Mouse (Mus musculus) Muller cell, postnatal 12 days (primary cell): ENCODE data around the gene Tbck.

Source experiments
- DNase-seq: peaks from one replicate; pipeline ENCODE4 v3.0.0-alpha.2; 2015; ENCODE audit errors: inconsistent ontology term

Gene Tbck

DNA sequence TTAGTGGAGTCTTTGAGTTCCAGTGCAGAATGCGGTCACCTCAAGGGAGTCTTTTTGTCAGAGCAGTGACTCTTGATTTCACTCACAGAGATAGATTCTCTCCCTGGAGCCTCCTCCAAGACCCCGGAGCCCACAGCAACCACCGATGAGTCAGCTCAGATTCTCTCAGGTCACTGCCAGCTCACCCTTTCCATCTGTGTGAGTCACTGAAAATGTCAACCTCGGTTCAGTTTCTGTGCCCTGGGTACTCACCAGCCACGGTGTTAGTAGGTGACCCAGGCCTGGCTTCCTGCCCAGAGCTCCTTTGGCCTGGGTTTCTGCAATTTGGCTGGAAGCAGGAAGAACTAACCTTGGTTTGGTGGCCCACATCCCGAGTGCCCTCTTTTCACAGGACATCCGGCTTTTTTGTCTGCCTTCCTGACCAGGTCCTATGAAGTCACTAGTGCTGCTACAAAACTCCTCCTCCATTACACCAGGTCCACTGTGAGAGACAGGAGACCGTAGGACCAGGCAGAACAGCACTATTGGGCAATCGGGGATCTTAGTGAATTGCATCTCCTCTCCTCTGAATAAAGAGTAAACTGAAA is 187.5 kb downstream of the Tbck start:
- DNase-seq, result peak; percentile 96

DNA sequence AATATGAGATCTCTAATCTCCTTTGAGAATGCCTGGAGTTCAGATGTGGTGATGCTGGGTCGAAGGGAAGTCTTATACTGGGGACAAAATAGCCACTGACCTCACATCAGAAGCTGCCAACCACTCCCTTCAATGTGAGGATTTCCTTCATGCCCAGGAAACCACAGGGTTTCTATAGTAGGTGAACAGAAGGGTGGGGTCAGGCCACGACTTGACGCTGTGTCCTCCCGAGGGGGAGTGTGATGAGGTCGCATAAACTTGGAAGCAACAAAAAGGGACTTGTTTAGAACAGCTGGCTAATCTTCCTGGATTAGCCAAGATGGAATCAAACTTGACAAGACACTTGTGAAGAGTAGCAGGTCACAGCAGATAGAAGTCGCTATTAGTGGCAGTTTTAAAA is 189.3 kb downstream of the Tbck start:
- no peak for DNase-seq

DNA sequence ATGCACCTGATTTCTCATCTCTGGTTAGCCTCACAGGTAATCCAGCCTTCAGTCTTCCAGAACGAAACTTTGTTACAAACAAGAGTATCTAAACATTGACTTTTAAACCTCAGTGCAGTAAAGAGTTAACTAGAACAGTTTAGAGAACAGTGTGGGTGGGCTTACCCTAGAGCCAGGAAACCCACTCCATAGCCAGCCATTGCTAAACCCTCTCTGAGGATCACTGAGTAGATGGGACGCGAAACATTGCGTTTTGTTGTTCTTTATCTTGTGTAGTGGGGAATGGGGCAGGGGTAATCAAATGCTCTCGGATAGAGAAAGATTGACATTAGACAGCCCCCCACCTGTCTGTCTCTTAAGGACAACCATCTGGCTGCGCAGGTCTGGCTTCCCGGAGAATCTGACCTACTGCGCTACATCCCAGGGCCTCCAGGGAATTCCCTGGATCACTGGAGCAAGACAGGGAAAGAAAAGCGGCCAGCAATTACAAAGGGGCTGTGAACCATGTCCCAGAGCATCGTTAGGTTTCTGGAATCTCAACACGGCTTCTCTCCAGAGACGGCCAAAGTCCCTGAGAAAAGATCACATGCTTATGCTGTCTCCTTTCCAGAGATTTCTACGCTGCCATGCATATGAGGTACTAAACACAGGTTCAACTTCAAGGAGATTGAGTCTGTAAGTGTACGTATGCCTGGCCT is 192.2 kb downstream of the Tbck start:
- DNase-seq, result no peak

DNA sequence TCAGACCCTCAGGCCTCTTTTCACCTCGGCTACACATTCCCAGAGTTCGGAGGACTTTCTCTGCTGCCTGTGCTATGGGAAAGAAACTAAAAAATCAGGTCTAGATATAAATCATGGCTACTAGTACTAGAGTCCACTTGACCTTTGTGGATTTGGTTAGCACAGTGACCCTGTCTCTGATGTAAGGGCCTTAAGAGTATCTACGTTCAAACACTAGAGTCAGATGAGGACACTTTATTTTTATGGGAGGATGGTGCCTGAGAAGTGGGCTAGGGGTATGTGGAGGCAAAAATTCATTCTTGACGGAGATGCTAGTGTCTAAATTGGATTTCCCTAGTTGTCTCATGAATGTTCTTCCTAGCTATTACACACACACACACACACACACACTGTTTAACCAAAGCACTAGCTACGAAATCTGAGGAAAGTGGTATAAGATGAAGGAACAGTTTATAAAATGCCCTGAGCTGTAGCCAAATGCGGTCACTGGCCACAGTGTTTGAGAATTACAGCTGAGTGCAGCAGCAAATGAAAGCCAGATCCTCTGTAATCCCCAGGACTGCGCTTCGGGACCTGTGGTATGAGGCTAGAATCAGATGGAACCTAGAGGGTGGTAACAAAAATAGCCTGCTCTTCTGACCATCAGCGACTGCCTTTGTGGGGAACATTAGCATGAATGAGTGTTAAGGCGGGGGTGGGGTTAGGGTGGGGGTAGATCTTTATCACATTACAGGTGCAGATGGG is 193.2 kb downstream of the Tbck start:
- DNase-seq, result no peak

DNA sequence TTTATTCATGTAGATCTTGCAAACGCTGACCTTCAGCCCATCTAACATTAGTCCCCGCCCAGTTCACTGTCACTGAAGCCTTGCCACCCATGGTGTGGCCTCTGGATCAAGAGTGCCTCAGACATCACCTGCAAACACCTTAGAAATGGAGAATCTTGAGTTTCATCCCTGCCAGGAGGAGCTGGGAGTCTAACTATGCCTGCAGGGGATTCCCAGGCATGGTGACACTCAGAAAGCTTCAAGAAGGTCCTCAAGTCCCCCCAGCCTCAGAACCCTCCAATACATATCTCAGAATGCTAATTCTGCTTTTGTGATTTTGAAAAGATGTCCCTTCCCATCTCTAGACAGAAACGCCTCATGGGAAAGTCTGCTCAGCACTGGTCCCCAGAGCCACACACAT is 196.4 kb downstream of the Tbck start:
- no peak for DNase-seq

DNA sequence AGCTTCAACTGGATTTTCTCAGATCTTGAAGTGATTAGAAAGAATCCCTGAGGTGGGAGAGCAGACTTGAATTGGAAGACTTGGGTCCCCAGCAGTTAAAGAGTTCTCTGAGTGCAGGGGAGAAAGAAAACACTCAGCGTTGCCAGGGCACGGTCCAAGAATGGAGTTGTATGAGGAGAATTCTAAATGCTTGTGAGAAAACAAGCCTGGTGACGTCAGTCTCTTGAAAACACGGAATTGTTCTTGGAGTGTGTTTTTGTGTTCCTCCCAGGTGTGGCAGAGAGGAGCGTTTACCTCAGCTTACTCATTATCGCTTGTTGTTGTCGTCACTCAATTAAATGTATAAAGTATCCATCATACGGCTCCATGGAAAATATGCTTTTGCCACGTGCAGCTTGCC is 196.9 kb downstream of the Tbck start:
- no peak for DNase-seq

DNA sequence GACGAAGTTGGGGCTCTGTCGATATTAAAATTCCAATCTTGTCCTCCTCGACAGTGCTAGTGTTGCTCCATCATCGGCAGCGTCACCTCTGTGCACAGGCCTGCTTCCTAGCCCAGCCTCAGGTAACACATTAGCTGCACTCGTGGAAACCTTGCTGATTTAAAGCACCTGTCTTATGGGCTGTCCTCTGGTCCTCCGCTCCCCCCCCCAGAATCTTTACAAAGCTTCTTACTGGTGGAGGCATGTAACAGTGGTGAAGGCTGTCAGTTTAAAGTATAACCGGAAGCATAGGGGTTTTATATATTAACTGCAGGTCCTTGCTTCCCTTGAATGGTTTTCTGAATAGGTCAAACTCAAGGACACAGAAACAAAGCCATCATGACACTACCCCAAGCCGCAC is 199.3 kb downstream of the Tbck start:
- no peak for DNase-seq

DNA sequence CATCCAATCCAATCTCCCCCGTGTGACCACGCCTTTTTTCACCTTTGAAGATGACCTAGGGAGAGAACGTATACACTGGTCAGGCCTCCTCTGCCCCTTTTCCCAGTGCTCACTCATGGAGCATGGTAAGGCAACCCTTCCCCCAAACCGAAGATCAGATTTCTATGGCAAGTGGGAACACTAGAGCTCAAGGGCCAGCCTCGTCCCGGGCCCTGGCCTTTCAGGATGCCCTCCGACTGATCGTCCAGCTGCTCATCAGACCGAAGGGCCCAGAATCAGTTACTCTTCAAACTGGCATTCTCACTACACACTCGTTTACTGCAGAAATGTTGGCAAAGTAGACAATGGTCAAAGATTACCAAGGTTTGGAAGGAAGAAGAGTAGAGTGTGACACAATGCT is 200.5 kb downstream of the Tbck start:
- no peak for DNase-seq

DNA sequence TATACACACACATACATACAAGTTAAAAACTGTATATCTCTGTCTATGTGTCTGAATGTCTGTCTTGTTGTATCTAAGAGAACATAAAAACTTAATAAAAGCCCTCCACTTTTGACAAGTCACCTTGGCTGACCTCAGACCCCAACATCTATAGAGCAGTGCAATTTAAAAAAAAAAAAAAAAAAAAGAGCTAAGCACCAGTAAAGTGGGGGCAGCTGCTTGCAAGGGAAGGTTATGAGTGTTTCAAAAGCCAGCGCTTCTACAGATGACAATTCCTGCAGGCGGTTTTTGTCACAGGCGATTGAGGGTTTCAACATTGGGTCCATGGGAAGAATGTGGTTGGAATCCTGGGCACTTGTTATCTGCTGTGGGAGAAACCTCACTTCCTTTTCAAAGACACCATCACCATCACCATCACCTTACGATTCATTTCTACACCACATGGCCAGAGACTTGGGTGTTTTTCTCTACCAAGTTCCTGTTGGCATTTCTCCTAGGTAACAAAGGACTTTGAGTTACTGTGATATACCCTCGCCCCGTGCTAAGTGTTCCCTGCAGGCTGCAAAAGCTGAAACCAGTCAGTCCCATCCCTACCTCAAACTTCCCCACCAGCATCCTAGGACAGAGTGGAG is 202.6 kb downstream of the Tbck start:
- DNase-seq, result no peak

DNA sequence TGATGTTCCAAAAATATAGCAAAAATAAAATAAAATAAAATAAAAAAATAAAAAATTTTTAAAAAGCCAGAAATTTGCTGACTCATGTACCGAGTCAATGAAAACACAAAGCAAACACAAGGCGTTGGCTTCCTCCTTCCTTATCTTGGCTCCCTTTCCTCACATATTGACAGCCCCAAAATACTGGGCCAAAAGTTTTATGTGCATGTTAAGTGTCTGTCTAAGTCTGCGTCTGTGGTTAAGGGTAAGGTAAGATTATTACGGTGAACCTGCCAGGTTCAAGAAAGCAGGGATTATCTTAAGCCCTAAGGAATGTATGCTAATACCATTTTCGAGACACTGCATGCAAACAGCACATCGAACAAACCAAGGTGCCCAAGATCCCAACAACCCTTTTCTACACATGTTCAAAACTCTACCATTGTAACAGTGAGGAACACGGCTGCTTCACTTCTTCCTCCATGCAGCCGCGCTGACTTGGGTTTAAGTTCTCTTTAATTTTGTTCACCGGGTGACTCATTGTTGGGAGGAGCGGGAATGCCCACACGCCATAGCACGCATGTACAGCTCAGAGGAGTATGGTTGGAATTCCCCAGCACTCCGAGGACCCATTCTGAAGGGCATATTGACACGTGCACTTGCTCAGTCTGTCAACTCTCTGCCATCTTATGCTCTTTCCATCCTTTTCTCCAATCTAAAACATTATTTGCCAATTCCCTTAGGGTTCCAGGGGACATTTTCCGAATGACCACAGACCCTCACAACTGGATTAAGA is 203.3 kb downstream of the Tbck start:
- no peak for DNase-seq
